Mouse (Mus musculus): ENCODE results near the gene P2ry12. TPM values are rescaled to one million over a fixed set of nuclear protein-coding genes. Genes with fewer than 3 reads are reported as not detected.

P2ry12 gene
- polyA plus RNA-seq, 1 experiment = 1.6 TPM

- TF ChIP-seq CTCF (IDR thresholded peaks at IDR 0.05; ENCODE audit: control insufficient read depth, insufficient read depth, insufficient replicate concordance, low read depth, low read length) = no peak
- TF ChIP-seq POLR2A (IDR thresholded peaks at IDR 0.05; ENCODE audit: control insufficient read depth, low read depth, low read length) = no peak
- Histone ChIP-seq H3K36me3 (ENCODE audit: control insufficient read depth, insufficient read depth, low read length) (no peaks in the 10 kb centered on the region), H3K4me3 (ENCODE audit: control insufficient read depth, low read depth, low read length) (no peak overlapping the region), H3K4me1 (ENCODE audit: control insufficient read depth, insufficient read depth, low read length) (peaks cover 3% of the 10 kb centered on the region; the same call in 1 of the 2 replicates), H3K27ac (ENCODE audit: control insufficient read depth, insufficient read depth, low read depth, low read length) (no peak overlapping the region), H3K27me3 (ENCODE audit: control insufficient read depth, insufficient read depth, low read length) (no peaks in the 10 kb centered on the region)
Measured at GRCm38 (mm10) chr3:59261709-59262472, 780 bp downstream of the P2ry12 start.

GRCm38 (mm10) chr3:59260745-59261144 is 1.9 kb downstream of the P2ry12 start:
- Histone ChIP-seq H3K27ac (ENCODE audit: control insufficient read depth, insufficient read depth, low read depth, low read length) (no peak overlapping the region), H3K36me3 (ENCODE audit: control insufficient read depth, insufficient read depth, low read length) (no peaks in the 10 kb centered on the region), H3K4me3 (ENCODE audit: control insufficient read depth, low read depth, low read length) (no peak overlapping the region), H3K4me1 (ENCODE audit: control insufficient read depth, insufficient read depth, low read length) (peaks cover 3% of the 10 kb centered on the region; the same call in 1 of the 2 replicates), H3K27me3 (ENCODE audit: control insufficient read depth, insufficient read depth, low read length) (no peaks in the 10 kb centered on the region)
- TF ChIP-seq POLR2A (IDR thresholded peaks at IDR 0.05; ENCODE audit: control insufficient read depth, low read depth, low read length) (no peak), CTCF (IDR thresholded peaks at IDR 0.05; ENCODE audit: control insufficient read depth, insufficient read depth, insufficient replicate concordance, low read depth, low read length) (no peak)

DNA sequence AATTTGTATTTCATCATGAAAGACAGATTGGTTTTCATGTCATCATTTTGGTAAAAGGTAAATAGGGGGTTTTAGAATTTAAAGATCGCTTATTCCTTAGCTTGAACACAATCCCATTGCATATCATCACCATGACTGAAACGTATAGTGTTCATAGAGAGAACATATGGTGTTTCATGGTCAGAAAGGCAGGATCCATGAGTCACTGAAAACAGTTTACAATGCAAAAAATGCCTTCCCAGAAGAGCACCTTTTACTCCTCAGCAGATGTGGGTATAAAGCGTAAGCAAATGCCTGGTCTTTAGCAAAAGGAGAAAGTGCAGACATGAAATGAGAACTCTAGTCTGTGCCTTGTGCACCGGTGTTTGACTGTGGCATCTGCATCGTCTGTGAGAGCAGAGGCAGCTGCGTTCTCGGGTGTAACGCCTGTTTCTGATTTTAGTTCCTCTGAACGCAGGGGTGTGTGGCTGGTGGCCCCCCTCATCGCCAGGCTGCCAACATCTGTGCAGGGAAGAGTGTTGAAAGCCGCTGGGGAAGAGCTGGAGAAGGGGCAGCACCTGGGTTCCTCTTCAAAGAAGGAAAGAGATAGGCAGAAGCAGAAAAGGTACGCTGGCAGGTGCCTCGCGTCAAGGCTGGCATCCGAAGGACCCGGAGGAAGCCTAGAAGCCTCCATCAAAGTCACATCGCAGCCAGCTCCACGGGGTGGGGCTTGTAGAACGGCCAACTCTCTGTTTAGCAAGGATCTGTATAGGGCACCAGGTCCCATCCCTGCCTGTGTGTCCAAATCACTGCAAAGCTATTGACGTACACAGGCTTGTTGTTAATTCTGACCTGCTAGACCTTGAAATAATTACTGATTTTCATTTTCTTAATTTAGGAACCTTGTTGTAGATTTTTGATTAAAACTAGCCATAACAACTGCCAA is 4.7 kb downstream of the P2ry12 start:
- Histone ChIP-seq H3K36me3 (ENCODE audit: control insufficient read depth, insufficient read depth, low read length) (no peaks in the 10 kb centered on the region), H3K27ac (ENCODE audit: control insufficient read depth, insufficient read depth, low read depth, low read length) (no peak overlapping the region), H3K4me3 (ENCODE audit: control insufficient read depth, low read depth, low read length) (no peak overlapping the region), H3K4me1 (ENCODE audit: control insufficient read depth, insufficient read depth, low read length) (no peaks in the 10 kb centered on the region), H3K27me3 (ENCODE audit: control insufficient read depth, insufficient read depth, low read length) (no peaks in the 10 kb centered on the region)
- TF ChIP-seq CTCF (IDR thresholded peaks at IDR 0.05; ENCODE audit: control insufficient read depth, insufficient read depth, insufficient replicate concordance, low read depth, low read length) = no peak
- no peak for TF ChIP-seq POLR2A (IDR thresholded peaks at IDR 0.05; ENCODE audit: control insufficient read depth, low read depth, low read length)

DNA sequence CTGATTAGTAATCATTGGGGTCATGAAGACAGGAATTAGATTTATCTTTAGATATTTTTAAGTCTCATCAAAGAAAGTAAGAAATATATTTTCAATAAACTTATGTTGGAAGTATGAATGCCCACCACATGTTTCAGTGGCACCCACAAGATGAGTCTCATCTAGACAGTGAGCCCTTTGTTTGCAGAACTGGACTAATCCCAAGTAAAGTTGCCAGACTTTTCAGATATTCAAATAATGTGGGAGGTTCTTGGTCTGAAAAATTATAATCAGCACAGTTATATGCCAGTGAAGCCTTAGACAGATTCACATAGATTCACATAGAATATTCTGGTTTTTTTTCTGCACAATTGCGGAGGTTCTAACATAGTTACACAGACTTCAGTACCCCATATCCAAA is 12.2 kb downstream of the P2ry12 start:
- H3K4me3 ChIP-seq (ENCODE audit: control insufficient read depth, low read depth, low read length) = no peak overlapping the region
- no peaks in the 10 kb centered on the region for H3K27me3 ChIP-seq (ENCODE audit: control insufficient read depth, insufficient read depth, low read length)
- no peaks in the 10 kb centered on the region for H3K36me3 ChIP-seq (ENCODE audit: control insufficient read depth, insufficient read depth, low read length)
- no peak overlapping the region for H3K27ac ChIP-seq (ENCODE audit: control insufficient read depth, insufficient read depth, low read depth, low read length)
- H3K4me1 ChIP-seq (ENCODE audit: control insufficient read depth, insufficient read depth, low read length) = no peaks in the 10 kb centered on the region
- no peak for TF ChIP-seq POLR2A (IDR thresholded peaks at IDR 0.05; ENCODE audit: control insufficient read depth, low read depth, low read length)
- no peak for TF ChIP-seq CTCF (IDR thresholded peaks at IDR 0.05; ENCODE audit: control insufficient read depth, insufficient read depth, insufficient replicate concordance, low read depth, low read length)

GRCm38 (mm10) chr3:59248031-59248430 is 14.6 kb downstream of the P2ry12 start:
- Histone ChIP-seq H3K36me3 (ENCODE audit: control insufficient read depth, insufficient read depth, low read length) (no peaks in the 10 kb centered on the region), H3K27me3 (ENCODE audit: control insufficient read depth, insufficient read depth, low read length) (no peaks in the 10 kb centered on the region), H3K27ac (ENCODE audit: control insufficient read depth, insufficient read depth, low read depth, low read length) (no peak overlapping the region), H3K4me1 (ENCODE audit: control insufficient read depth, insufficient read depth, low read length) (no peaks in the 10 kb centered on the region), H3K4me3 (ENCODE audit: control insufficient read depth, low read depth, low read length) (no peak overlapping the region)
- TF ChIP-seq POLR2A (IDR thresholded peaks at IDR 0.05; ENCODE audit: control insufficient read depth, low read depth, low read length) = no peak

DNA sequence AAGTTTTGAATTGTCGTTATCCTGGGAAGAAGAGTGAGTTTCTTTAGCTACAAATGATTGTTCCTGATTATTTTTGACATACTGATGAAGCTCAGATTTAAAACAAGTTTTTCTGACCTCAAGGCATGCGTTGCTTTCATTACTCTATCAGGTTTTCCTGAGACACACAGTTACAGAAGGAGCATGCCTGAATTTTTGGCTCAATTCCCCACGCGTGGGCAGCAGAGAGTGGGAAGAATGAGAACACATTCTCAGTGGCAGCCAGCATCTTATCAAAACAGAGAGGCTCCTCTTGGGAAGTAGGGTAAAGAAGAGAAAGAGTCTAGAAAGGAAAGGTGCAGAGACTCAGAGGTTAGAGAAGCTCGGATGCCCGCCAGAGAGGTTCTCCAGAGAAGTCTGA is 19.3 kb downstream of the P2ry12 start:
- Histone ChIP-seq H3K27me3 (ENCODE audit: control insufficient read depth, insufficient read depth, low read length) (no peaks in the 10 kb centered on the region), H3K4me3 (ENCODE audit: control insufficient read depth, low read depth, low read length) (no peak overlapping the region), H3K36me3 (ENCODE audit: control insufficient read depth, insufficient read depth, low read length) (no peaks in the 10 kb centered on the region), H3K4me1 (ENCODE audit: control insufficient read depth, insufficient read depth, low read length) (no peaks in the 10 kb centered on the region), H3K27ac (ENCODE audit: control insufficient read depth, insufficient read depth, low read depth, low read length) (no peak overlapping the region)
- no peak for TF ChIP-seq CTCF (IDR thresholded peaks at IDR 0.05; ENCODE audit: control insufficient read depth, insufficient read depth, insufficient replicate concordance, low read depth, low read length)
- TF ChIP-seq POLR2A (IDR thresholded peaks at IDR 0.05; ENCODE audit: control insufficient read depth, low read depth, low read length) = no peak

GRCm38 (mm10) chr3:59234878-59235277 is 27.8 kb downstream of the P2ry12 start:
- H3K4me3 ChIP-seq (ENCODE audit: control insufficient read depth, low read depth, low read length) = no peak overlapping the region
- TF ChIP-seq CTCF (IDR thresholded peaks at IDR 0.05; ENCODE audit: control insufficient read depth, insufficient read depth, insufficient replicate concordance, low read depth, low read length) = no peak
- TF ChIP-seq POLR2A (IDR thresholded peaks at IDR 0.05; ENCODE audit: control insufficient read depth, low read depth, low read length) = no peak
- H3K36me3 ChIP-seq (ENCODE audit: control insufficient read depth, insufficient read depth, low read length) = no peaks in the 10 kb centered on the region
- H3K27ac ChIP-seq (ENCODE audit: control insufficient read depth, insufficient read depth, low read depth, low read length) = no peak overlapping the region
- no peaks in the 10 kb centered on the region for H3K4me1 ChIP-seq (ENCODE audit: control insufficient read depth, insufficient read depth, low read length)
- H3K27me3 ChIP-seq (ENCODE audit: control insufficient read depth, insufficient read depth, low read length) = no peaks in the 10 kb centered on the region
